Mouse (Mus musculus) liver, embryonic 13.5 days (tissue): ENCODE measurements at regions not wholly inside any gene's neighbourhood (a gene's known extent, or its start where the extent isn't known, plus 50 kb on each side); places are given as distances from the start of the nearest gene placed in this dataset.

Source experiments
- ATAC-seq: fragments of 200-750 bp; cut with Nextera tagmentation; 2 replicates; pipeline ENCODE4 v1.8.0; 2017; ENCODE audit warnings: low read depth, mild to moderate bottlenecking, moderate number of reproducible peaks, moderate library complexity
- DNase-seq: peaks from one replicate; pipeline ENCODE4 v3.0.0; 2022
- H3K27ac ChIP-seq: fragments of 300-500 bp; sonication (generic); 2 replicates; pipeline ENCODE4 v1.5.1; 2015; ENCODE audit warnings: moderate library complexity, mild to moderate bottlenecking, inconsistent platforms
- H3K27me3 ChIP-seq: fragments of 300-500 bp; sonication (generic); 2 replicates; pipeline ENCODE4 v1.6.1; 2015; ENCODE audit warnings: mild to moderate bottlenecking, inconsistent platforms
- H3K36me3 ChIP-seq: fragments of 300-500 bp; sonication (generic); 2 replicates; pipeline ENCODE4 v1.6.1; 2015; ENCODE audit warnings: mild to moderate bottlenecking, inconsistent platforms
- H3K4me1 ChIP-seq: fragments of 300-500 bp; sonication (generic); replicated peaks from 2 replicates; pipeline ENCODE4 v1.6.1; 2015; ENCODE audit warnings: inconsistent platforms
- H3K4me2 ChIP-seq: fragments of 300-500 bp; sonication (generic); 2 replicates; pipeline ENCODE4 v1.6.1; 2015; ENCODE audit warnings: inconsistent platforms, mild to moderate bottlenecking, moderate library complexity
- H3K4me3 ChIP-seq: fragments of 300-500 bp; sonication (generic); replicated peaks from 2 replicates; pipeline ENCODE4 v1.5.1; 2015; ENCODE audit warnings: mild to moderate bottlenecking, inconsistent platforms
- H3K9ac ChIP-seq: fragments of 300-500 bp; sonication (generic); 2 replicates; pipeline ENCODE4 v1.6.1; 2015; ENCODE audit warnings: mild to moderate bottlenecking, inconsistent platforms
- H3K9me3 ChIP-seq: fragments of 300-500 bp; sonication (generic); replicated peaks from 2 replicates; pipeline ENCODE4 v1.6.1; 2016; ENCODE audit warnings: inconsistent platforms
- WGBS: fragments of 180-500 bp; shearing (Covaris S2); methylation state at CpG from one replicate; pipeline ENCODE4 v1.1.7; 2015; ENCODE audit not compliant: insufficient replicate concordance; 5-methylcytosine and 5-hydroxymethylcytosine counted together

- no peak overlapping the region for H3K9ac ChIP-seq
- H3K27me3 ChIP-seq, result no peaks in the 10 kb centered on the region
- H3K4me1 ChIP-seq, result no peaks in the 10 kb centered on the region
- no peak for DNase-seq
- H3K9me3 ChIP-seq, result no peaks in the 10 kb centered on the region
- H3K27ac ChIP-seq, result no peak overlapping the region
- no peaks in the 10 kb centered on the region for H3K36me3 ChIP-seq
- no peak for ATAC-seq
- H3K4me3 ChIP-seq, result no peak overlapping the region
- H3K4me2 ChIP-seq, result no peak overlapping the region
Observed at GRCm38 (mm10) chrX:167035639-167036038, 173.5 kb downstream of the Tmsb4x start.

- H3K27me3 ChIP-seq, result no peaks in the 10 kb centered on the region
- ATAC-seq, result no peak
- H3K4me1 ChIP-seq, result no peaks in the 10 kb centered on the region
- no peak overlapping the region for H3K9ac ChIP-seq
- no peaks in the 10 kb centered on the region for H3K9me3 ChIP-seq
- H3K27ac ChIP-seq, result no peak overlapping the region
- WGBS, result 76% methylated on average over 2 of the region's 2 CpGs
- DNase-seq, result no peak
- H3K36me3 ChIP-seq, result no peaks in the 10 kb centered on the region
- H3K4me3 ChIP-seq, result no peak overlapping the region
- no peak overlapping the region for H3K4me2 ChIP-seq
Observed at GRCm38 (mm10) chrX:167033091-167033490, 176.0 kb downstream of the Tmsb4x start.

- Histone ChIP-seq H3K4me3 (no peak overlapping the region), H3K4me2 (no peak overlapping the region), H3K36me3 (no peaks in the 10 kb centered on the region), H3K9me3 (no peaks in the 10 kb centered on the region), H3K9ac (no peak overlapping the region), H3K27me3 (no peaks in the 10 kb centered on the region), H3K27ac (no peak overlapping the region), H3K4me1 (no peaks in the 10 kb centered on the region)
- DNase-seq (no peak), ATAC-seq (no peak)
- 35% methylated on average over 3 of the region's 3 CpGs for WGBS
Observed at GRCm38 (mm10) chrX:167032586-167032985, 176.5 kb downstream of the Tmsb4x start.

- no peak for DNase-seq
- H3K9me3 ChIP-seq, result no peaks in the 10 kb centered on the region
- H3K27me3 ChIP-seq, result no peaks in the 10 kb centered on the region
- ATAC-seq, result no peak
- H3K4me1 ChIP-seq, result no peaks in the 10 kb centered on the region
- no peak overlapping the region for H3K4me3 ChIP-seq
- no peak overlapping the region for H3K4me2 ChIP-seq
- H3K9ac ChIP-seq, result no peak overlapping the region
- 73% methylated on average over 2 of the region's 2 CpGs for WGBS
- H3K36me3 ChIP-seq, result no peaks in the 10 kb centered on the region
- no peak overlapping the region for H3K27ac ChIP-seq
Observed at GRCm38 (mm10) chrX:167031543-167031942, 177.6 kb downstream of the Tmsb4x start.

GRCm38 (mm10) chrX:167015602-167016001 lies 193.5 kb downstream of the Tmsb4x start:
- Histone ChIP-seq H3K4me1 (no peaks in the 10 kb centered on the region), H3K9ac (no peak overlapping the region), H3K36me3 (no peaks in the 10 kb centered on the region), H3K4me3 (no peak overlapping the region), H3K4me2 (no peak overlapping the region), H3K9me3 (no peaks in the 10 kb centered on the region), H3K27me3 (peaks cover 3% of the 10 kb centered on the region; the same call in 1 of the 2 replicates), H3K27ac (no peak overlapping the region)
- no peak for ATAC-seq
- DNase-seq, result no peak
- WGBS, result 43% methylated on average over 2 of the region's 2 CpGs

- no peak overlapping the region for H3K27ac ChIP-seq
- H3K36me3 ChIP-seq, result no peaks in the 10 kb centered on the region
- no peak for DNase-seq
- H3K4me3 ChIP-seq, result no peak overlapping the region
- H3K9me3 ChIP-seq, result no peaks in the 10 kb centered on the region
- no peaks in the 10 kb centered on the region for H3K4me1 ChIP-seq
- no peak overlapping the region for H3K4me2 ChIP-seq
- peaks cover 3% of the 10 kb centered on the region; the same call in 1 of the 2 replicates for H3K27me3 ChIP-seq
- ATAC-seq, result no peak
- no peak overlapping the region for H3K9ac ChIP-seq
- WGBS, result 67% methylated on average over 2 of the region's 2 CpGs
Observed at GRCm38 (mm10) chrX:167014322-167014721, 194.8 kb downstream of the Tmsb4x start.

- H3K4me1 ChIP-seq, result no peaks in the 10 kb centered on the region
- no peak overlapping the region for H3K27ac ChIP-seq
- no peak for DNase-seq
- no peaks in the 10 kb centered on the region for H3K9me3 ChIP-seq
- peaks cover 3% of the 10 kb centered on the region; the same call in 1 of the 2 replicates for H3K27me3 ChIP-seq
- no peak overlapping the region for H3K4me3 ChIP-seq
- no peaks in the 10 kb centered on the region for H3K36me3 ChIP-seq
- no peak overlapping the region for H3K4me2 ChIP-seq
- H3K9ac ChIP-seq, result no peak overlapping the region
- WGBS, result 60% methylated on average over 4 of the region's 4 CpGs
- no peak for ATAC-seq
Observed at GRCm38 (mm10) chrX:167012891-167013290, 196.2 kb downstream of the Tmsb4x start.

- no peak overlapping the region for H3K27ac ChIP-seq
- peaks cover 3% of the 10 kb centered on the region; the same call in 1 of the 2 replicates for H3K27me3 ChIP-seq
- DNase-seq, result no peak
- ATAC-seq, result no peak
- no peaks in the 10 kb centered on the region for H3K9me3 ChIP-seq
- H3K36me3 ChIP-seq, result no peaks in the 10 kb centered on the region
- WGBS, result 45% methylated on average over 1 of the region's 1 CpGs
- H3K4me3 ChIP-seq, result no peak overlapping the region
- H3K4me1 ChIP-seq, result no peaks in the 10 kb centered on the region
- no peak overlapping the region for H3K9ac ChIP-seq
- H3K4me2 ChIP-seq, result no peak overlapping the region
Observed at GRCm38 (mm10) chrX:167011977-167012542, 197.1 kb downstream of the Tmsb4x start.

- H3K36me3 ChIP-seq, result no peaks in the 10 kb centered on the region
- 70% methylated on average over 4 of the region's 4 CpGs for WGBS
- no peak overlapping the region for H3K27ac ChIP-seq
- H3K4me1 ChIP-seq, result no peaks in the 10 kb centered on the region
- peaks cover 5% of the 10 kb centered on the region; the same call in 1 of the 2 replicates for H3K27me3 ChIP-seq
- H3K9ac ChIP-seq, result no peak overlapping the region
- H3K9me3 ChIP-seq, result no peaks in the 10 kb centered on the region
- H3K4me2 ChIP-seq, result no peak overlapping the region
- DNase-seq (no peak), ATAC-seq (no peak)
- H3K4me3 ChIP-seq, result no peak overlapping the region
Observed at GRCm38 (mm10) chrX:166995855-166996254, 213.3 kb downstream of the Tmsb4x start.

GRCm38 (mm10) chrX:166981003-166981402 lies 228.1 kb downstream of the Tmsb4x start:
- no peak for ATAC-seq
- H3K27me3 ChIP-seq, result no peaks in the 10 kb centered on the region
- no peak overlapping the region for H3K9ac ChIP-seq
- no peak overlapping the region for H3K4me3 ChIP-seq
- 64% methylated on average over 6 of the region's 6 CpGs for WGBS
- H3K4me2 ChIP-seq, result no peak overlapping the region
- no peaks in the 10 kb centered on the region for H3K9me3 ChIP-seq
- H3K27ac ChIP-seq, result no peak overlapping the region
- DNase-seq, result no peak
- H3K36me3 ChIP-seq, result no peaks in the 10 kb centered on the region
- H3K4me1 ChIP-seq, result no peaks in the 10 kb centered on the region

GRCm38 (mm10) chrX:166980504-166980903 lies 228.6 kb downstream of the Tmsb4x start:
- Histone ChIP-seq H3K4me3 (no peak overlapping the region), H3K27ac (no peak overlapping the region), H3K4me1 (no peaks in the 10 kb centered on the region), H3K4me2 (no peak overlapping the region), H3K36me3 (no peaks in the 10 kb centered on the region), H3K9ac (no peak overlapping the region), H3K27me3 (no peaks in the 10 kb centered on the region), H3K9me3 (no peaks in the 10 kb centered on the region)
- 53% methylated on average over 4 of the region's 4 CpGs for WGBS
- no peak for DNase-seq
- ATAC-seq, result no peak

- H3K4me3 ChIP-seq, result no peak overlapping the region
- H3K4me2 ChIP-seq, result no peak overlapping the region
- H3K4me1 ChIP-seq, result no peaks in the 10 kb centered on the region
- H3K27ac ChIP-seq, result no peak overlapping the region
- no peaks in the 10 kb centered on the region for H3K27me3 ChIP-seq
- no peak overlapping the region for H3K9ac ChIP-seq
- H3K9me3 ChIP-seq, result no peaks in the 10 kb centered on the region
- ATAC-seq (no peak), DNase-seq (no peak)
- no peaks in the 10 kb centered on the region for H3K36me3 ChIP-seq
Observed at GRCm38 (mm10) chrX:166977029-166977428, 232.1 kb downstream of the Tmsb4x start.
